Mouse (Mus musculus): ENCODE results near the gene Hist1h4a. TPM values are rescaled to one million over a fixed set of nuclear protein-coding genes. Genes with fewer than 3 reads are reported as not detected.
"Not testable (repeated sequence)": the region's sequence is repeated elsewhere in the genome, so short reads cannot be mapped to it uniquely, and the experiment has no call there.

The Hist1h4a gene
- polyA plus RNA-seq, 1 experiment, result 5.4 TPM

- TF ChIP-seq POLR2A (IDR thresholded peaks at IDR 0.05; ENCODE audit: low read depth, low read length), result no peak; the same call in 1 of the 2 replicates
- TF ChIP-seq CTCF (IDR thresholded peaks at IDR 0.05; ENCODE audit: borderline replicate concordance, insufficient read depth, low read length), result no peak
- Histone ChIP-seq H3K4me1 (ENCODE audit: control insufficient read depth, insufficient read depth, low read length) (peaks cover 6% of the 10 kb centered on the region), H3K4me3 (ENCODE audit: insufficient read depth, low read length) (peak overlapping the region; percentile 36), H3K27ac (ENCODE audit: insufficient read depth, low read length) (peak overlapping the region; percentile 87)
Observed at GRCm38 (mm10) chr13:23751478-23751956, 9.5 kb downstream of the Hist1h4a start.

- H3K27ac ChIP-seq (ENCODE audit: insufficient read depth, low read length), result peak within 1 kb of the TSS; percentile 99
- peak; percentile 97 for TF ChIP-seq POLR2A (IDR thresholded peaks at IDR 0.05; ENCODE audit: low read depth, low read length)
- H3K4me1 ChIP-seq (ENCODE audit: control insufficient read depth, insufficient read depth, low read length), result not testable (repeated sequence)
Observed at GRCm38 (mm10) chr13:23750839-23751477, 10.1 kb downstream of the Hist1h4a start, which contains the start of gene Hist1h2ab. Gene Hist1h2ab (plus strand): TSS chr13:23751126.

GRCm38 (mm10) chr13:23749563-23750121, 11.4 kb downstream of the Hist1h4a start:
- Histone ChIP-seq H3K27ac (ENCODE audit: insufficient read depth, low read length) (peak overlapping the region; percentile 99), H3K4me3 (ENCODE audit: insufficient read depth, low read length) (no peak overlapping the region), H3K4me1 (ENCODE audit: control insufficient read depth, insufficient read depth, low read length) (peaks cover 6% of the 10 kb centered on the region)
- TF ChIP-seq CTCF (IDR thresholded peaks at IDR 0.05; ENCODE audit: borderline replicate concordance, insufficient read depth, low read length) (no peak), POLR2A (IDR thresholded peaks at IDR 0.05; ENCODE audit: low read depth, low read length) (no peak)

More at GRCm38 (mm10) chr13:23750839-23751477, 10.1 kb downstream of the Hist1h4a start, which contains the start of gene Hist1h2ab:
- H3K4me3 ChIP-seq (ENCODE audit: insufficient read depth, low read length), result peak within 1 kb of the TSS; percentile 36

GRCm38 (mm10) chr13:23747892-23748288, 13.1 kb downstream of the Hist1h4a start:
- Histone ChIP-seq H3K4me1 (ENCODE audit: control insufficient read depth, insufficient read depth, low read length) (peaks cover 12% of the 10 kb centered on the region), H3K27ac (ENCODE audit: insufficient read depth, low read length) (peak overlapping the region; percentile 99), H3K4me3 (ENCODE audit: insufficient read depth, low read length) (no peak overlapping the region)
- 0 out of 2 replicates have a peak, but pooled peaks have one; percentile 18 for TF ChIP-seq POLR2A (IDR thresholded peaks at IDR 0.05; ENCODE audit: low read depth, low read length)
- TF ChIP-seq CTCF (IDR thresholded peaks at IDR 0.05; ENCODE audit: borderline replicate concordance, insufficient read depth, low read length), result no peak

GRCm38 (mm10) chr13:23747081-23747891, 13.7 kb downstream of the Hist1h4a start:
- TF ChIP-seq CTCF (IDR thresholded peaks at IDR 0.05; ENCODE audit: borderline replicate concordance, insufficient read depth, low read length) (no peak), POLR2A (IDR thresholded peaks at IDR 0.05; ENCODE audit: low read depth, low read length) (peak; percentile 72)
- H3K4me1 ChIP-seq (ENCODE audit: control insufficient read depth, insufficient read depth, low read length), result peaks cover 12% of the 10 kb centered on the region
- H3K4me3 ChIP-seq (ENCODE audit: insufficient read depth, low read length), result peak overlapping the region; percentile 23; the same call in 1 of the 2 replicates

GRCm38 (mm10) chr13:23746201-23747080, 14.6 kb downstream of the Hist1h4a start, which contains the start of gene Hist1h2bb:
Gene Hist1h2bb (plus strand): TSS chr13:23746734.
- Histone ChIP-seq H3K4me3 (ENCODE audit: insufficient read depth, low read length) (peak within 1 kb of the TSS; percentile 40), H3K27ac (ENCODE audit: insufficient read depth, low read length) (peak within 1 kb of the TSS; percentile 99), H3K4me1 (ENCODE audit: control insufficient read depth, insufficient read depth, low read length) (peaks cover 12% of the 10 kb centered on the region)
- TF ChIP-seq POLR2A (IDR thresholded peaks at IDR 0.05; ENCODE audit: low read depth, low read length), result peak; percentile 90

More at GRCm38 (mm10) chr13:23747081-23747891, 13.7 kb downstream of the Hist1h4a start:
- H3K27ac ChIP-seq (ENCODE audit: insufficient read depth, low read length), result peak overlapping the region; percentile 99

GRCm38 (mm10) chr13:23745381-23746161, 15.5 kb downstream of the Hist1h4a start, which contains the start of gene Hist1h3c:
Gene Hist1h3c (minus strand): TSS chr13:23745602.
- peaks cover 12% of the 10 kb centered on the region for H3K4me1 ChIP-seq (ENCODE audit: control insufficient read depth, insufficient read depth, low read length)
- TF ChIP-seq CTCF (IDR thresholded peaks at IDR 0.05; ENCODE audit: borderline replicate concordance, insufficient read depth, low read length), result no peak
- peak; percentile 70 for TF ChIP-seq POLR2A (IDR thresholded peaks at IDR 0.05; ENCODE audit: low read depth, low read length)
- H3K4me3 ChIP-seq (ENCODE audit: insufficient read depth, low read length), result peak within 1 kb of the TSS; percentile 47
- H3K27ac ChIP-seq (ENCODE audit: insufficient read depth, low read length), result peak within 1 kb of the TSS; percentile 99
